Mouse (Mus musculus) lung, embryonic 16.5 days (tissue): ENCODE data around the gene Olfr1427. TPM values are rescaled to one million over a fixed set of nuclear protein-coding genes. Genes with fewer than 3 reads are reported as not detected.
"Not testable (repeated sequence)": the region's sequence is repeated elsewhere in the genome, so short reads cannot be mapped to it uniquely, and the experiment has no call there.

Source experiments
- ATAC-seq: fragments of 200-750 bp; cut with Nextera tagmentation; 2 replicates; pipeline ENCODE4 v1.8.0; 2017; ENCODE audit warnings: low read depth, mild to moderate bottlenecking, moderate library complexity
- H3K27ac ChIP-seq: fragments of 300-500 bp; sonication (generic); 2 replicates; pipeline ENCODE4 v1.5.1; 2014; ENCODE audit warnings: mild to moderate bottlenecking, control low read depth, low read length
- H3K27me3 ChIP-seq: fragments of 300-500 bp; sonication (generic); 2 replicates; pipeline ENCODE4 v1.6.1; 2014; ENCODE audit warnings: low read depth, low read length, mixed read lengths; ENCODE audit not compliant: control insufficient read depth, insufficient read depth
- H3K36me3 ChIP-seq: fragments of 300-500 bp; sonication (generic); 2 replicates; pipeline ENCODE4 v1.6.1; 2014; ENCODE audit warnings: low read length; ENCODE audit not compliant: control insufficient read depth, insufficient read depth
- H3K4me1 ChIP-seq: fragments of 300-500 bp; sonication (generic); replicated peaks from 2 replicates; pipeline ENCODE4 v1.6.1; 2014; ENCODE audit warnings: low read length, mixed read lengths; ENCODE audit not compliant: control insufficient read depth, insufficient read depth
- H3K4me2 ChIP-seq: fragments of 300-500 bp; sonication (generic); 2 replicates; pipeline ENCODE4 v1.6.1; 2014; ENCODE audit warnings: low read depth, low read length, control low read depth
- H3K4me3 ChIP-seq: fragments of 300-500 bp; sonication (generic); 2 replicates; pipeline ENCODE4 v1.5.1; 2014; ENCODE audit warnings: mild to moderate bottlenecking, low read length, control low read depth
- H3K9ac ChIP-seq: fragments of 300-500 bp; sonication (generic); 2 replicates; pipeline ENCODE4 v1.6.1; 2014; ENCODE audit warnings: low read length, control low read depth
- H3K9me3 ChIP-seq: fragments of 300-500 bp; sonication (generic); 2 replicates; pipeline ENCODE4 v1.6.1; 2016; ENCODE audit warnings: low read length; ENCODE audit not compliant: control insufficient read depth
- WGBS: fragments of 180-500 bp; shearing (Covaris S2); extraction: QIAGEN DNeasy Blood & Tissue Kit; methylation state at CpG from one replicate; pipeline ENCODE4 v1.1.7; 2014; 5-methylcytosine and 5-hydroxymethylcytosine counted together
- polyA plus RNA-seq: library from polyadenylated mRNA; unstranded; fragments of >200 nt; fragmentation: Nextera tagmentation; extraction: Ambion mirVana; gene quantifications from 2 replicates; pipeline ENCODE4 v1.2.1, GENCODE M21; 2015

The Olfr1427 gene
- polyA plus RNA-seq, 1 experiment from 2014 or later: not detected

DNA sequence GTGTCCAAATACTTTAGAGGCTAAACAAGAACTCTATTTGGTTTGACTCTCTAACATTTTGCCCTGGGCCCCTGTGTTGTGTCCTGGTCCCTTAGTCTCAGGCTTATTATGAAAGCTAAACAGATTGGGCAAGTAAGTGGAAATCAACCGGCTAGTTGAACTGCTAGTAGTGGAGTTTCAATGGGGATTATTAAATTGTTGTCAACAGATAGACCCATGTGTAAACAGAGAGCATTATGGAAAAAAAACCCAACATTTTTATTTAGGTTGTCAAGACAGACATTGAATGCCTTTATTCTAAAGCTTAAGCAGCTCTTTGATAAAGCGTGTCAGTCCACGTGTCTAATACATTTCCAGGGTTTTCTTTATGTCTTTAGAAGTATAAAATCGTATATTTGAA, 25.5 kb downstream of the Olfr1427 start, which contains the start of gene Olfr1425:
TSS of gene Olfr1425 (minus strand) at position 101 of the 400 bp plus-strand sequence.
- not testable (repeated sequence) for H3K36me3 ChIP-seq, H3K9me3 ChIP-seq, H3K4me1 ChIP-seq, ATAC-seq, H3K4me2 ChIP-seq, H3K9ac ChIP-seq, H3K27me3 ChIP-seq, H3K27ac ChIP-seq, H3K4me3 ChIP-seq
- WGBS: 74% methylated on average over 4 of the region's 4 CpGs

DNA sequence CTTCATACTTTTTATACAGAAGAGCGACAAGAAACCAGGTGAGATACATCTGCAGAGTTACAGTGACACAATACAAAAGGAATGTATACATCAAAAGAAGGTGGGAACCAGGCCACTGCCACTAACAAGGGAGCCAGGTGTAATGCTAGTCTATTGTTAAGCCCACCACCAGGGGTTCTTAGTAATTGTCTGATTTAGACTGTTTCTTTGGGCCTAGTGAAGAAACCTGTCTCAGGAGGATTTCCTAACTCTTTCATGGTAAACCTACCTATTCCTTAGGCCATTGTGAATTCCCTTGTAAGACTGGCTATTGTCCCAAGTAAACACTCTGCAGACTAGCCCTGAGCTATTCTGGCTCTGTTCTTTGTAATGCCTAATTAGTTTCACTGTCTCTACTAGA, 33.6 kb downstream of the Olfr1427 start:
- not testable (repeated sequence) for H3K27me3 ChIP-seq, H3K36me3 ChIP-seq, H3K4me2 ChIP-seq, ATAC-seq, H3K9ac ChIP-seq, H3K4me3 ChIP-seq, H3K9me3 ChIP-seq, H3K27ac ChIP-seq, H3K4me1 ChIP-seq
- 75% methylated on average over 1 of the region's 1 CpGs for WGBS

DNA sequence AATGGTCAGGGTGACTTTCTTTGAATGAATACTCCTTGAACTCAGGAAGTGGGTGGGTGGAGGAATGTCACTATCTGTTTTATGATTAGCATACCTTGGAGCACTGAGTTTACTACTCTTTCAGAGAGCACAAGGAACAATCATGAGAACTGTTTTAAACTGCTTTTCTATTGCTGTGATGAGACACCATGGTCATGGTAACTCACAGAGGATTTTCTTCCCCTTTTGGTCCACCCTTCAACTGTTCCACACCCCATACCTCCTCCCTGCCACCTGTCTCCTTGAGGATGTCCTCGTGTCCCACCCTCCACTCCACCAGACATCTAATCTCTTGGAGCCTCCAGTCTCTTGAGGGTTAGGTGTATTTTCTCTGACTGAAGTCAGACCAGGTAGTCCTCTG, 35.3 kb downstream of the Olfr1427 start:
- not testable (repeated sequence) for H3K4me3 ChIP-seq, H3K27ac ChIP-seq, H3K9me3 ChIP-seq, H3K4me2 ChIP-seq, H3K27me3 ChIP-seq, H3K4me1 ChIP-seq, H3K36me3 ChIP-seq, ATAC-seq, H3K9ac ChIP-seq
- WGBS: 65% methylated on average over 1 of the region's 1 CpGs

DNA sequence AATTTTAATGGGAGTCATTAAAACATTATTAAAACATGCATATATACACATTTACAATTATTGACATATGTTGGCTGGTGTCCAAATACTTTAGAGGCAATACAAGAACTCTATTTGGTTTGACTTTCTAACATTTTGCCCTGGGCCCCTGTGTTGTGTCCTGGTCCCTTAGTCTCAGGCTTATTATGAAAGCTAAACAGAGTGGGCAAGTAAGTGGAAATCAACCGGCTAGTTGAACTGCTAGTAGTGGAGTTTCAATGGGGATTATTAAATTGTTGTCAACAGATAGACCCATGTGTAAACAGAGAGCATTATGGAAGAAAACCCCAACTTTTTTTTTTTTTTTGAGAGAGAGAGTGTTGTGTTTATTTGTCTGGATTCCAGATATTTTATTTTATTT, 40.6 kb downstream of the Olfr1427 start, which contains the start of gene Olfr1424:
TSS of gene Olfr1424 (minus strand) at position 101 of the 400 bp plus-strand sequence.
- H3K27ac ChIP-seq, H3K4me1 ChIP-seq, ATAC-seq, H3K4me3 ChIP-seq, H3K9me3 ChIP-seq, H3K27me3 ChIP-seq, H3K9ac ChIP-seq, H3K4me2 ChIP-seq, H3K36me3 ChIP-seq: not testable (repeated sequence)
- 81% methylated on average over 1 of the region's 1 CpGs for WGBS

Other genes starting within 250 kb of the Olfr1427 start
- gene Olfr1418, start 242.3 kb downstream of the Olfr1427 start, polyA plus RNA-seq: not detected in 2 replicates
- not detected in 2 replicates for gene Olfr1419, start 228.2 kb downstream of the Olfr1427 start, polyA plus RNA-seq
- 0.05 TPM in 1 of 2 replicates, not detected in the other for gene Olfr1420, start 216.8 kb downstream of the Olfr1427 start, polyA plus RNA-seq
- 18.9 and 19.0 TPM in 2 replicates for gene Patl1, start 190.9 kb downstream of the Olfr1427 start, polyA plus RNA-seq
- gene Osbp, start 137.4 kb downstream of the Olfr1427 start, polyA plus RNA-seq: 3.1 and 4.0 TPM in 2 replicates
- not detected in 2 replicates for gene Olfr1423, start 62.0 kb downstream of the Olfr1427 start, polyA plus RNA-seq
- gene Olfr1424, start 40.7 kb downstream of the Olfr1427 start, polyA plus RNA-seq: not detected in 2 replicates
- gene Olfr1425, start 25.6 kb downstream of the Olfr1427 start, polyA plus RNA-seq: not detected in 2 replicates
- gene Olfr1426, start 11.3 kb downstream of the Olfr1427 start, polyA plus RNA-seq: not detected in 2 replicates
- gene Olfr1428, start 12.6 kb upstream of the Olfr1427 start, polyA plus RNA-seq: not detected in 2 replicates
- gene Olfr76, start 19.9 kb upstream of the Olfr1427 start, polyA plus RNA-seq: not detected in 2 replicates
- not detected in 2 replicates for gene Olfr1555-ps1, start 66.8 kb upstream of the Olfr1427 start, polyA plus RNA-seq
- not detected in 2 replicates for gene Olfr1431, start 97.3 kb upstream of the Olfr1427 start, polyA plus RNA-seq
- not detected in 2 replicates for gene Olfr1432, start 129.3 kb upstream of the Olfr1427 start, polyA plus RNA-seq
- not detected in 2 replicates for gene Olfr262, start 138.3 kb upstream of the Olfr1427 start, polyA plus RNA-seq
- gene Olfr235, start 157.7 kb upstream of the Olfr1427 start, polyA plus RNA-seq: not detected in 2 replicates
- not detected in 2 replicates for gene Olfr1434, start 176.5 kb upstream of the Olfr1427 start, polyA plus RNA-seq
- gene Olfr1436, start 195.8 kb upstream of the Olfr1427 start, polyA plus RNA-seq: not detected in 2 replicates
- not detected in 2 replicates for gene Olfr1437, start 221.8 kb upstream of the Olfr1427 start, polyA plus RNA-seq
- gene Olfr1438-ps1, start 232.6 kb upstream of the Olfr1427 start, polyA plus RNA-seq: not detected in 2 replicates